Mouse (Mus musculus) thymus, adult 2 months (tissue): ENCODE results near the gene Ubl4b. TPM values are rescaled to one million over a fixed set of nuclear protein-coding genes. Genes with fewer than 3 reads are reported as not detected.

Source experiments
- DNase-seq: peaks from one replicate; pipeline ENCODE4 v3.0.0; 2021
- H3K27ac ChIP-seq: fragments of 200-500 bp; 2 replicates; pipeline ENCODE4 v1.5.1; 2012; ENCODE audit warnings: low read length, control low read depth; ENCODE audit not compliant: control insufficient read depth, insufficient read depth
- H3K27me3 ChIP-seq: fragments of 200-500 bp; 2 replicates; pipeline ENCODE4 v1.6.1; 2012; ENCODE audit warnings: mild to moderate bottlenecking, low read length, moderate library complexity, mixed read lengths; ENCODE audit not compliant: control insufficient read depth, insufficient read depth
- H3K36me3 ChIP-seq: fragments of 200-500 bp; 2 replicates; pipeline ENCODE4 v1.6.1; 2012; ENCODE audit warnings: mild to moderate bottlenecking, low read length, moderate library complexity; ENCODE audit not compliant: control insufficient read depth, insufficient read depth
- H3K4me1 ChIP-seq: fragments of 200-500 bp; replicated peaks from 2 replicates; pipeline ENCODE4 v1.6.1; 2012; ENCODE audit warnings: low read length; ENCODE audit not compliant: control insufficient read depth, insufficient read depth
- H3K4me3 ChIP-seq: fragments of 200-500 bp; 2 replicates; pipeline ENCODE4 v1.5.1; 2012; ENCODE audit warnings: mild to moderate bottlenecking, low read length, control low read depth, moderate library complexity; ENCODE audit not compliant: control insufficient read depth, insufficient read depth
- CTCF ChIP-seq: fragments of 200-500 bp; IDR thresholded peaks from 2 replicates; pipeline ENCODE4 v1.5.1; 2012; ENCODE audit warnings: mild to moderate bottlenecking, control low read depth, low read length, moderate library complexity, borderline replicate concordance; ENCODE audit not compliant: control insufficient read depth, poor library complexity, insufficient read depth; ENCODE audit errors: extremely low read depth
- POLR2A ChIP-seq: fragments of 200-500 bp; IDR thresholded peaks from 2 replicates; pipeline ENCODE4 v1.6.1; 2012; ENCODE audit warnings: mild to moderate bottlenecking, low read length, control low read depth, moderate library complexity; ENCODE audit not compliant: control insufficient read depth, poor library complexity, insufficient read depth; ENCODE audit errors: extremely low read depth
- WGBS: fragments of 180-500 bp; shearing (Covaris S2); methylation state at CpG from one replicate; pipeline ENCODE4 v1.1.7; 2018; 5-methylcytosine and 5-hydroxymethylcytosine counted together
- polyA plus RNA-seq: library from polyadenylated mRNA; depleted of rRNA; stranded (reverse); fragments of >200 nt; gene quantifications from 2 replicates; pipeline ENCODE4 v1.2.3, GENCODE M21; 2012

Ubl4b gene
- polyA plus RNA-seq, 1 experiment: 0.07 TPM

GRCm38 (mm10) chr3:107595264-107595937 lies 40.5 kb upstream of the Ubl4b start:
- H3K36me3 ChIP-seq: no peaks in the 10 kb centered on the region
- no peak for TF ChIP-seq CTCF
- no peak overlapping the region for H3K27ac ChIP-seq
- no peak overlapping the region for H3K4me3 ChIP-seq
- no peak for DNase-seq
- peaks cover 18% of the 10 kb centered on the region for H3K27me3 ChIP-seq
- WGBS: 5% methylated on average over 50 of the region's 50 CpGs
- H3K4me1 ChIP-seq: no peaks in the 10 kb centered on the region

- DNase-seq: no peak
- H3K27me3 ChIP-seq: peaks cover 18% of the 10 kb centered on the region
Observed at GRCm38 (mm10) chr3:107594662-107595263, 39.9 kb upstream of the Ubl4b start, which contains the start of gene Alx3. Gene Alx3 (plus strand): TSS chr3:107595031.

GRCm38 (mm10) chr3:107593632-107594031 lies 38.8 kb upstream of the Ubl4b start:
- H3K4me3 ChIP-seq: no peak overlapping the region
- TF ChIP-seq CTCF (no peak), POLR2A (no peak)
- no peak overlapping the region for H3K27ac ChIP-seq
- peaks cover 18% of the 10 kb centered on the region for H3K27me3 ChIP-seq
- DNase-seq: no peak
- 27% methylated on average over 2 of the region's 2 CpGs for WGBS
- no peaks in the 10 kb centered on the region for H3K4me1 ChIP-seq
- H3K36me3 ChIP-seq: no peaks in the 10 kb centered on the region

More at GRCm38 (mm10) chr3:107594662-107595263, 39.9 kb upstream of the Ubl4b start, which contains the start of gene Alx3:
- WGBS: 3% methylated on average over 46 of the region's 46 CpGs
- Histone ChIP-seq H3K36me3 (no peaks in the 10 kb centered on the region), H3K4me3 (no peak within 1 kb of the TSS), H3K4me1 (no peaks in the 10 kb centered on the region), H3K27ac (no peak within 1 kb of the TSS)
- no peak for TF ChIP-seq POLR2A

DNA sequence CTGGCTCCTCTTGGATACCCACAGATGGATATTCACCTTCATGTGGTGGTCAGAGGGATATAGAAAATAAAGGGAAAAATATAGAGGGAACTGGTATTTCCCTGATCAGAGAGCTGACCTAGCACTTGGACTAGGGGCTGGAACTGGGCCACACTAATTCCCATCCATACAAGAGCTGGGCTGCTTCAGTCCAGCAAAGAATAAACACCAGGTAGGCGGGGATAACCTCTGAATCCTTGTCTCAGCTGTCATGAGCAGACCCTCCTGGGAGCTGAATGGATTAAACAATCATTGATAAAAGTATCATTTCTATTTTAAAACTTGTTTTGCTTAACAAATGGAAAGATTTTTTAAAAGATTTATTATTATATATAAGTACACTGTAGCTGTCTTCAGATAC lies 36.7 kb upstream of the Ubl4b start:
- Histone ChIP-seq H3K4me1 (no peaks in the 10 kb centered on the region), H3K36me3 (no peaks in the 10 kb centered on the region), H3K4me3 (no peak overlapping the region), H3K27me3 (peaks cover 13% of the 10 kb centered on the region), H3K27ac (no peak overlapping the region)
- WGBS: 81% methylated on average over 1 of the region's 1 CpGs
- no peak for TF ChIP-seq POLR2A
- DNase-seq: no peak

- no peak for DNase-seq
- peaks cover 12% of the 10 kb centered on the region for H3K27me3 ChIP-seq
- no peaks in the 10 kb centered on the region; the same call in 1 of the 2 replicates for H3K4me1 ChIP-seq
- H3K4me3 ChIP-seq: no peak overlapping the region
- no peak for TF ChIP-seq POLR2A
- TF ChIP-seq CTCF: no peak
- no peak overlapping the region for H3K27ac ChIP-seq
- H3K36me3 ChIP-seq: no peaks in the 10 kb centered on the region
- WGBS: 87% methylated on average over 6 of the region's 6 CpGs
Observed at GRCm38 (mm10) chr3:107586504-107586903, 31.6 kb upstream of the Ubl4b start.

DNA sequence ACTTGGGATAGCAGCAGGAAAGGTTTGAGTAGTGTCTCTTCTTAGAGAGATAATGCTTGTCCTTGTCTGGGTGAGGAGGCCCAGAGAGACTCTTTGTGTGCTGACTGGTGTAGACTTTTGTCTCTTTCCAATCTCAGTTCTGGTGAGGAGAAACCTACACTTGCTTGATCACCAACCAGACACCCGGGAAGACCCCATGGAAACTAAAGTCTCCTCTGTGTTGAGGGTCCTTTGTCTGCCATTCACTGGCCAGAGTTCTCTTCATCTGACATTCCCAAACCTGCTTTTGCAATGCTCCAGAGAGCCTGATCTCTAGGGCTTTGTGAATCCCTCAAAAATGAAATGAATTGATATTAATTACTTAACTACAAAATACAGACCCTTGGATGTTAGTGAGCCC lies 29.0 kb upstream of the Ubl4b start:
- whole genome bisulfite sequencing: 3% methylated on average over 1 of the region's 1 CpGs
- Histone ChIP-seq H3K36me3 (no peaks in the 10 kb centered on the region), H3K4me3 (no peak overlapping the region), H3K4me1 (no peaks in the 10 kb centered on the region; the same call in 1 of the 2 replicates), H3K27ac (no peak overlapping the region), H3K27me3 (peaks cover 25% of the 10 kb centered on the region)
- TF ChIP-seq CTCF (no peak), POLR2A (no peak)
- no peak for DNase-seq
